Mouse (Mus musculus) frontal cortex, postnatal 14 days (tissue): Measurements from ENCODE around the gene 4930444G20Rik.
"Not testable (repeated sequence)": the region's sequence is repeated elsewhere in the genome, so short reads cannot be mapped to it uniquely, and the experiment has no call there.

Experiments used
- DNase-seq, 2 experiments: peaks; one replicate each; pipeline ENCODE4 v3.0.0; 2022; ENCODE audit warnings: low spot score in 2 of 2

Gene 4930444G20Rik

GRCm38 (mm10) chr10:22067979-22068378 lies at the start of gene 4930444G20Rik:
Gene 4930444G20Rik (minus strand): TSS chr10:22068079.
- not testable (repeated sequence) for DNase-seq

- DNase-seq: no peak
These were observed 6.7 kb upstream of the 4930444G20Rik start for GRCm38 (mm10) chr10:22074531-22074930.

GRCm38 (mm10) chr10:22072739-22073138 lies 4.9 kb upstream of the 4930444G20Rik start:
- DNase-seq: no peak

GRCm38 (mm10) chr10:22070576-22070975 lies 2.7 kb upstream of the 4930444G20Rik start:
- no peak for DNase-seq

- DNase-seq: no peak
These were observed 2.3 kb upstream of the 4930444G20Rik start for GRCm38 (mm10) chr10:22070168-22070567.

- no peak for DNase-seq
These were observed 8.5 kb downstream of the 4930444G20Rik start for GRCm38 (mm10) chr10:22059415-22059814.

GRCm38 (mm10) chr10:22059026-22059325 lies 8.9 kb downstream of the 4930444G20Rik start:
- no peak for DNase-seq

GRCm38 (mm10) chr10:22058218-22059025 lies 9.5 kb downstream of the 4930444G20Rik start:
- DNase-seq: peak; percentile 84 to 87

- no peak for DNase-seq
These were observed 12.6 kb downstream of the 4930444G20Rik start for GRCm38 (mm10) chr10:22055308-22055707.

- not testable (repeated sequence) for DNase-seq
These were observed 31.6 kb downstream of the 4930444G20Rik start for GRCm38 (mm10) chr10:22036256-22036655.

GRCm38 (mm10) chr10:22034303-22034702 lies 33.6 kb downstream of the 4930444G20Rik start:
- DNase-seq: no peak

GRCm38 (mm10) chr10:22018618-22019017 lies 49.3 kb downstream of the 4930444G20Rik start:
- no peak for DNase-seq

GRCm38 (mm10) chr10:22017469-22018159 lies 50.3 kb downstream of the 4930444G20Rik start:
- no peak for DNase-seq
